Mouse (Mus musculus): ENCODE results near the gene Il4i1. TPM values are rescaled to one million over a fixed set of nuclear protein-coding genes. Genes with fewer than 3 reads are reported as not detected.
A peak's percentile ranks its signal among the peaks of the same experiment; 100 is the strongest.

Gene Il4i1
- total RNA-seq, 2 experiments from 2014 or later, result 1.3 to 1.8 TPM

DNA sequence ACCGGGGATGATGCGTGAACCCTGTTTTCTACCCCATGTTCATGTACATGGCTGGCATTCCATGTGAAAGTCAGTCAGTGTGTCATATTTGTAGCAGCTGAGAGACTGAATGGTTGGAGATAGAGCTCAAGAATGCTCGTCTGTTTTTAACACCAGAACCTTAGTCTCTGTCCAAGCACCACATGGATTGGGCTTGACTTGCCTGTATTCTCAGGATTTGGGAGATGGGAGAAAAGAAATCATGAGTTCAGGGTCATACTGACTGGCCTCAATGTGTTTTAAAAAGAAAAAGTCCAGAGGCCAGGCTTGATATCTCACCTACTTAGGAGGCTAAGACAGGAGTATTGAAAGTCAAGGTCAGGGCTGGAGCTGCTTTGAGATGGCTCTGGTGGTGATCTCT is 1.3 kb downstream of the Il4i1 start:
- DNase-seq, result peak in 1 of 2 experiments; percentile 21
- intact Hi-C loops (cut with DNase I), result loop anchor here (2.0 kb wide), 2 partner anchors 31 to 69 kb away; partner anchors contain the start of genes Akt1s1, Tbc1d17 and Vrk3

GRCm38 (mm10) chr7:44818164-44818563 is 2.0 kb downstream of the Il4i1 start:
- intact Hi-C loops (cut with DNase I), result no loop called here
- peak in 1 of 2 experiments; percentile 15 for DNase-seq

GRCm38 (mm10) chr7:44818751-44819235 is 2.6 kb downstream of the Il4i1 start:
- peak; percentile 67 to 71 for DNase-seq
- intact Hi-C loops (cut with DNase I), result no loop called here

DNA sequence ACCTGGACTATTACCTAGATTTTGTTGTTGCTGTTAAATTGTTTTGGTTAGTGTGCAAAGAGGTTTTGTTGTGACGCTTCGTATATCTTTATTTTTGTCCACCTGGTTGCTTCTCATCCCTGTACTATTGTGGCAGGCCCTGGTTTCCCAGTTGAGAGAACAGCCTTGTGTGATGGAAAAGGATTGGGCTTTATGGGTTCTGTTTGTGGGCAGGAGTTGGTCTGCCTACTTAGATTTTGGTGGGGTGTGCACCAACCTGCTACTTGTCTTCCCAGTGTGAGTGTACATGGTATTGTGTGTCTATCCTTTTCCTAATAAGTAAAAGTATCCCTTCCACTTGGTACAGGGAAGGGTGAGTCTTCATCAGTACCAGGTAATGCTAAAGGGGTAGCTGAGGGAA is 3.2 kb downstream of the Il4i1 start:
- DNase-seq, result no peak

DNA sequence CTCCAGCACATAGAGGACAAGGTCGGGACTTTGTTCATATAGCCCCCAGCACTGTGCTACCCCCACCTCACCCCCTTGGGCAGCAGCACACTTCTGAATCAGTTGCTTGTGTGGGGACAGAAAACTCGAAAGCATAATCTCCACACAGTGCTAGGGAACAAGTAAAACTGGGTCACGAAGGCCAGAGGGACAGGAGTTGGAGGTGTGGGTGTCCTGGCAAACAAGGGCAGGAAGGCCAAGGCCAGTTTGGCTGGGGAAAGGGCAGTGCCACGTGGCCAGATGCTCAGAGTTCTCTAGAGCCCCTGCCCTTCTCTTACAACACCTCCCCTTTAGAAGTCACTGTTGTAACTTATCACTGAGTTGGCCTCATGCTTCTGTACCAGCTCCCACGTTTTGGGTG is 3.7 kb downstream of the Il4i1 start:
- intact Hi-C loops (cut with DNase I), result loop anchor here (5.0 kb wide), 1 partner anchor 93 kb away; no protein-coding TSS in a partner anchor

More for the DNA sequence above, 3.2 kb downstream of the Il4i1 start:
- intact Hi-C loops (cut with DNase I), result no loop called here

GRCm38 (mm10) chr7:44820525-44820924 is 4.3 kb downstream of the Il4i1 start:
- intact Hi-C loops (cut with DNase I), result loop anchor here (5.0 kb wide), 1 partner anchor 93 kb away; no protein-coding TSS in a partner anchor
- DNase-seq, result peak in 1 of 2 experiments; percentile 1

More for the DNA sequence above, 3.7 kb downstream of the Il4i1 start:
- peak in 1 of 2 experiments; percentile 22 for DNase-seq

DNA sequence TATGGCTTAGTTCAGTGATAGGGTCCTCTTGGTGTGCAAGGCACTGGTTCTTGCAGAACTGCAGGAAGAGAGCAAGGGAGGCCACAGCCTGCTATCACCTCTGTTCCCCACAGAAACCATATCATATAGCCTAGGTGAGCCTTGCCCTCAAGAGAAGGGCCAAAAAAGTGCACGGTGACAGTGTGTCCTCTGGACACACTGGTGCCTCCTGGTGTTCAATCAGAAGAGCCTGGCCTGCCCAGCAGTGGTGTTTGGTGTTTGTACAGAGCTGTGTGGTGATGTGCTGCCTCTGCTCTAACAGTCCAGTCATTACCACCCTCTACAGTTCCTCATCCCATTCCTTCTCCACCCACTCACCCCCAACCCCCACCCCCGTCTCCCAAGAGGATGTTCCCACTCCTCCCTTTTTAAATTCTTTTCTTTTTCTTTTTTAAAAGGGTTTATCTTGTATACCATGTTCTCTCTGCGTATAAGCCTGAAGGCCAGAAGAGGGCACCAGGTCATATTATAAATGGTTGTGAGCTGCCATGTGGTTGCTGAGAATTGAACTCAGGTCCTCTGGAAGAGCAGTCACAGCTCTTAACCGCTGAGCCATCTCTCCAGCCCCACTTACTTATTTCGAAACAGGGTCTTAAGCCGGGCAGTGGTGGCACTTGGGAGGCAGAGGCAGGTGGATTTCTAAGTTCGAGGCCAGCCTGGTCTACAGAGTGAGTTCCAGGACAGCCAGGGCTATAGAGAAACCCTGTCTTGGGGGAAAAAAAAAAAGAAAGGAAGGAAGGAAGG is 5.7 kb downstream of the Il4i1 start:
- intact Hi-C loops (cut with DNase I), result loop anchor here (5.0 kb wide), 1 partner anchor 95 kb away; no protein-coding TSS in a partner anchor
- DNase-seq, result no peak

- intact Hi-C loops (cut with DNase I), result loop anchor here (5.0 kb wide), 1 partner anchor 96 kb away; no protein-coding TSS in a partner anchor
- no peak for DNase-seq
Measured at GRCm38 (mm10) chr7:44823409-44823808, 7.2 kb downstream of the Il4i1 start.

- intact Hi-C loops (cut with DNase I), result loop anchor here (5.0 kb wide), 2 partner anchors 98 to 178 kb away; no protein-coding TSS in a partner anchor
- peak; percentile 84 to 92 for DNase-seq
Measured at GRCm38 (mm10) chr7:44824872-44825271, 8.7 kb downstream of the Il4i1 start.

GRCm38 (mm10) chr7:44826771-44827170 is 10.6 kb downstream of the Il4i1 start:
- intact Hi-C loops (cut with DNase I), result loop anchor here (5.0 kb wide), 1 partner anchor 179 kb away; no protein-coding TSS in a partner anchor
- DNase-seq, result no peak

GRCm38 (mm10) chr7:44828706-44829105 is 12.5 kb downstream of the Il4i1 start:
- intact Hi-C loops (cut with DNase I), result loop anchor here (5.0 kb wide), 1 partner anchor 181 kb away; no protein-coding TSS in a partner anchor
- DNase-seq, result no peak

DNA sequence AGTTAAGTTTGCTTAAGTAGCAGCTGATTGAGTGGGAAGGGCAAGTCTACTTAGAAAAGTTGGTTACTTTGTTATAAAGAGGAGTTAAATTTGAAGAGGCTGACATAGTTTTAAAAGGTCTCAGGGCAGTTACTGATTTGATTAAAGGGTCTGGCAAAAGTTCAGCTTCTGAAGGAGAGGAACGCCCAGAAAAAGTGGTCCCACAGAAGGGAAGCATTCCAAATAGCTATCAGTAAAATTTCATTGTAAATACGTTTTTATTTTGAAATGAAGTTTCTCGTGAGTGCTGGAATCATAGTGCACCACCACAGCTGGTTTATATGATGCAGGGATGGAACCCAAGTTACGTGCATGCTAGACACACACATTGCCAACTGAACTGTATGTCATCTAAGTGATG is 16.6 kb downstream of the Il4i1 start:
- no peak for DNase-seq
- intact Hi-C loops (cut with DNase I), result no loop called here

DNA sequence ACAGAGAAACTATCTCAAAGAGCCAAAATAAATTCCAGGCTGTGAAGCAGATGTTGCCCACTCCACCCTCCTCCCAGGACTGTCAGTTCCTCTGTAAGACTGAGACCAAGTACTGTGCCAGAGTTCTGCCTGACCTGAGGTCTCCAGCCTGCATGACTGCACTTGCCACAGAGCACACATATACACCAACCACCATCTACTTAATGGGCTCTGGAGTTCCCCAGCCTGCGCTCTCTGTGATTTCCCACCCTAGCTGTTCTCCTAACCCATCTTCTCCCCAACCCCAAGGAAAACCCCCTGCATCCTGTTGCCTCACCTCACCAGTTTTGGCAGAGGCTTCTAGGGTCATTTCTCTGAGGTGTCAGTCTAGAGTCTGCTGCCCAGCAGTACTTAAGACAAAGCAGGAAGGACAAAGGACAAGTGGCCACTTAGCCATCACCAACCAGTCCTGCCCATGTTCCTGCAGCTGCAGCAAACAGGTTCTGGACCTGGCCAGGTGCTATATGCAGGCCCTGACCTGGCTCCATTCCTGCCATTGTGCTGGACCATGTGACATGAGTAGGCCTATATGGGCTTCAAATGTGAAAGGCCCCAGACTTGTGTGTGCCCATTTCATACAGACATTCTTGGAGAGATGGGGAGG is 19.3 kb downstream of the Il4i1 start:
- no peak for DNase-seq
- intact Hi-C loops (cut with DNase I), result no loop called here

DNA sequence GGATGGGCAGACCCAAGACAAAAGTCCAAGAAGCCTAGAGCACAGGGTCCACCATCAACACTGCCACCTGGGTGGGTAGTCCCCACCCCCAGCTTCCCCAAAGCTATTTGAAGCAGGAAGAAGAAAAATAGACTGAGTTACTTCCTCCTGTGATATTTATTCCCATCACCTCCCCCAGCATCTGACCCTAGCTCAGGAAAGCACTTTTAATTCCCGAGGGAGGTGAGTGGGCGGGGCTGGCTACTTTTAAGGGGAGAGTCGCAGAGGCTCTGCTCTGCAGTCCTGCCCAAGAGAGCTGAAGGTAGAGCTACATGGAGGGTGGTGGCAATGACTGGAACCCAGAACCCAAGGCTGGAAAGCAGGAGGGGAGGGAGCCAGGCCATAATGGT is 19.8 kb downstream of the Il4i1 start:
- DNase-seq, result no peak

GRCm38 (mm10) chr7:44836423-44837053 is 20.4 kb downstream of the Il4i1 start:
- intact Hi-C loops (cut with DNase I), result no loop called here
- no peak for DNase-seq

More for the DNA sequence above, 19.8 kb downstream of the Il4i1 start:
- intact Hi-C loops (cut with DNase I), result no loop called here

- intact Hi-C loops (cut with DNase I), result no loop called here
- no peak for DNase-seq
Measured at GRCm38 (mm10) chr7:44838073-44838472, 21.9 kb downstream of the Il4i1 start.

DNA sequence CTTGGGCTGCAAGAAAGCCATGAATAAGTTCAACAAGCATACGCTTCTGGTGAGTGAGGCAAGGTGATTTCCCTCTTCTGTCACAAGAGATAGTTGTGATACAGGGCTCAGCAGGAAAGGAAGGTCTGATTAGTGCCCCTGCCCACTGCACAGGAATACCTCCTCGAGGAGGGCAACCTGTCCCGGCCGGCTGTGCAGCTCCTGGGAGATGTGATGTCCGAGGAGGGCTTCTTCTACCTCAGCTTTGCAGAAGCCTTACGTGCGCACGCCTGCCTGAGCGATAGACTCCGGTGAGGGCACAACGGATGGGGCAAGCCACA is 22.9 kb downstream of the Il4i1 start:
- intact Hi-C loops (cut with DNase I), result no loop called here
- DNase-seq, result no peak

- peak; percentile 58 to 59 for DNase-seq
- intact Hi-C loops (cut with DNase I), result no loop called here
Measured at GRCm38 (mm10) chr7:44839491-44840191, 23.5 kb downstream of the Il4i1 start.

- intact Hi-C loops (cut with DNase I), result no loop called here
- no peak for DNase-seq
Measured at GRCm38 (mm10) chr7:44840426-44840825, 24.2 kb downstream of the Il4i1 start.

DNA sequence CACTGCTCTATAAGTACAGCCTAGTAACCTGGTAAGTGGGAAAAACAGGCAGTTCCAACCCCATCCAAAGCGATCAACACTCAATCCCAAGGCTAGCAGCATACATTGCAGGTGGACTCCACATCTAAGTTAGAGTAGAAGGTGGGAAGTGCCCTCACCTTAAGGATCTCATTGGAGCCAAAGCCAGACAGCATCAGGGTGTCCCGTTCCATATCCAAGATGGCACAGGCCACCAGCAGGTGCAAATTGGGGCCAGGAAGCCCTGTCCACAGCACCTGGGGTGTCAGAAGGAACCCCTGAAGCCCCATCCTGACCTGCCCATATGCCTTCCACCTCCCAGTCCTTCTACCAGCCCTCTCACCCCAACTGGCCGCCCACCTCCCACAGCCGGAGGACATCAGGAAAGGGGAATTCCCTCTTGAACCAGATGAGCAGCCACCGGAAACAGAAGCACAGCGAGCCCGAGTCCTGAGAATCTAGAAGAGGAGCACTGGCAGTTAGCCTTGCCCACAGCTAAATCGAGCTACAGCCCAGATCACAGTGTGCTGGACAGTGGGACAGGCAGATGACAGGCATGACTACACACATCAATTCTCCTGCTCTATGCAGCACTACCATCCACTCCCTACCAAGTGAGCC is 25.8 kb downstream of the Il4i1 start:
- intact Hi-C loops (cut with DNase I), result no loop called here
- DNase-seq, result no peak

Measured in heart, postnatal 10 days (tissue).